Mouse (Mus musculus) lung, adult 2 months (tissue): ENCODE measurements around the gene E030025P04Rik.

Experiments used
- CTCF ChIP-seq: fragments of 200-500 bp; IDR thresholded peaks from 2 replicates; pipeline ENCODE4 v1.5.1; 2011; ENCODE audit warnings: mild to moderate bottlenecking, low read length, control low read depth; ENCODE audit not compliant: insufficient read depth
- POLR2A ChIP-seq: fragments of 200-500 bp; IDR thresholded peaks from 2 replicates; pipeline ENCODE4 v1.6.1; 2011; ENCODE audit warnings: low read depth, mild to moderate bottlenecking, control low read depth, low read length, borderline replicate concordance; ENCODE audit errors: extremely low read depth

- TF ChIP-seq CTCF: no peak
- no peak for TF ChIP-seq POLR2A
Measured at GRCm38 (mm10) chr11:109188235-109188634, 44.1 kb upstream of the E030025P04Rik start.
